In the genomic region with DNA sequence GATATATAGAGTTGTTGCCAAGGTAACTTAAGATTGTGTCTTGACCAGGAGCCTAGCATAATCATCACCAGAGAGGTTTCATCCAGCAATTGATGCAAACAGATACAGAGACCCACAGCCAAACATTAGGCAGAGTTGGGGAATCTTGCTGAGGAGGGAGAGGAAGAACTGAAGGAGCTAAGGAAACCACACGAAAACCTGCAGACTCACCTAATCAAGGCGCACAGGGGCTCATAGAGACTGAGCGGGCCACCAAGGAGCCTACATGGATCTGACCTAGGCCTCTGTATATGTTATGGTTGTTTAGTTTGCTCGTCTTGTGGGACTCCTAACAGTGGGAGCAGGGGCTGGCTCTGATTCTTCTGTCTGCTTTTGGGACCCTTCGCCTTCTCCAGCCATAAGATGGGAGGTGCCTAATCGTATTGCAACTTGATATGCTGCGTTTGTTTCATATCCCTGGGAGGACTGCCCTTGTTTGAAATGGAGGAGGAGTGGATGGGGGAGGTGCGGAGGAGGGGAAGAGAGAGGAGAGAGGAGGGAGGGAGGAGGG, we compare ENCODE assay signal across 8 mouse cellular contexts. TPM values are rescaled to one million over a fixed set of nuclear protein-coding genes. Genes with fewer than 3 reads are reported as not detected.
A peak's percentile ranks its signal among the peaks of the same experiment; 100 is the strongest.
DNase-seq lines count a peak whose midpoint lies in the region; ATAC-seq and TF ChIP-seq lines count a peak whose summit lies in the region.

No protein-coding gene starts in this region.

- peak overlapping the region; percentile 11; the same call in 1 of the 2 replicates for H3K4me2 ChIP-seq in heart, embryonic 16.5 days (ENCODE audit: low read depth, low read length)
- H3K4me2 ChIP-seq in forebrain, embryonic 14.5 days (ENCODE audit: low read length) = no peak overlapping the region
- peak overlapping the region; percentile 32 for H3K4me2 ChIP-seq in limb, embryonic 14.5 days (replicated peaks; ENCODE audit: low read depth, low read length, severe bottlenecking)

- no peaks in the 10 kb centered on the region for H3K36me3 ChIP-seq in heart, embryonic 16.5 days (ENCODE audit: control insufficient read depth, insufficient read depth)
- no peaks in the 10 kb centered on the region for H3K36me3 ChIP-seq in forebrain, embryonic 14.5 days (ENCODE audit: control insufficient read depth, insufficient read depth, low read length)
- no peaks in the 10 kb centered on the region for H3K36me3 ChIP-seq in limb, embryonic 14.5 days (ENCODE audit: control insufficient read depth, insufficient read depth, low read length)
- H3K36me3 ChIP-seq in thymus, adult 2 months (ENCODE audit: control insufficient read depth, insufficient read depth, low read length) = no peaks in the 10 kb centered on the region

- H3K27ac ChIP-seq in heart, embryonic 16.5 days (ENCODE audit: low read length) = no peak overlapping the region
- H3K27ac ChIP-seq in forebrain, embryonic 14.5 days (ENCODE audit: low read depth, low read length) = no peak overlapping the region
- H3K27ac ChIP-seq in limb, embryonic 14.5 days (replicated peaks; ENCODE audit: low read depth, low read length) = peak overlapping the region; percentile 61
- no peak overlapping the region for H3K27ac ChIP-seq in thymus, adult 2 months (ENCODE audit: control insufficient read depth, insufficient read depth, low read length)

- no peaks in the 10 kb centered on the region for H3K9me3 ChIP-seq in heart, embryonic 16.5 days (replicated peaks; ENCODE audit: control insufficient read depth, low read length)
- H3K9me3 ChIP-seq in forebrain, embryonic 14.5 days (replicated peaks; ENCODE audit: control insufficient read depth, low read length) = no peaks in the 10 kb centered on the region
- H3K9me3 ChIP-seq in limb, embryonic 14.5 days (ENCODE audit: control insufficient read depth, low read length) = no peaks in the 10 kb centered on the region

- H3K4me3 ChIP-seq in heart, embryonic 16.5 days (ENCODE audit: low read length) = no peak overlapping the region
- no peak overlapping the region for H3K4me3 ChIP-seq in forebrain, embryonic 14.5 days (ENCODE audit: low read depth, low read length)
- 0 out of 2 replicates have a peak overlapping the region, but pooled peaks have one; percentile 1 for H3K4me3 ChIP-seq in limb, embryonic 14.5 days (replicated peaks; ENCODE audit: low read length)
- no peak overlapping the region for H3K4me3 ChIP-seq in thymus, adult 2 months (ENCODE audit: control insufficient read depth, insufficient read depth, low read length)

- no peak for ATAC-seq in heart, embryonic 16.5 days (replicated peaks; ENCODE audit: extremely low read depth, insufficient read depth, low FRiP score)
- peak; percentile 45 for ATAC-seq in forebrain, embryonic 14.5 days
- ATAC-seq in limb, embryonic 14.5 days (ENCODE audit: low FRiP score, low read depth) = peak; percentile 45; the same call in 1 of the 2 replicates

- no peaks in the 10 kb centered on the region for H3K27me3 ChIP-seq in heart, embryonic 16.5 days (ENCODE audit: control insufficient read depth, insufficient read depth, low read length)
- no peaks in the 10 kb centered on the region for H3K27me3 ChIP-seq in forebrain, embryonic 14.5 days (replicated peaks; ENCODE audit: control insufficient read depth, insufficient read depth, low read length)
- H3K27me3 ChIP-seq in limb, embryonic 14.5 days (ENCODE audit: control insufficient read depth, insufficient read depth, low read length) = no peaks in the 10 kb centered on the region
- H3K27me3 ChIP-seq in thymus, adult 2 months (ENCODE audit: control insufficient read depth, insufficient read depth, low read length) = no peaks in the 10 kb centered on the region

- no peak overlapping the region for H3K9ac ChIP-seq in heart, embryonic 16.5 days (ENCODE audit: low read length)
- no peak overlapping the region for H3K9ac ChIP-seq in forebrain, embryonic 14.5 days (ENCODE audit: low read length)
- no peak overlapping the region for H3K9ac ChIP-seq in limb, embryonic 14.5 days (ENCODE audit: low read depth, low read length, severe bottlenecking)

- no peak for TF ChIP-seq CTCF in thymus, adult 2 months (IDR thresholded peaks at IDR 0.05; ENCODE audit: borderline replicate concordance, control insufficient read depth, extremely low read depth, insufficient read depth, low read length, poor library complexity)

- WGBS in heart, embryonic 16.5 days = 42% methylated on average over 7 of the region's 8 CpGs
- WGBS in forebrain, embryonic 14.5 days = 62% methylated on average over 7 of the region's 8 CpGs
- 36% methylated on average over 7 of the region's 8 CpGs for WGBS in limb, embryonic 14.5 days
- 70% methylated on average over 7 of the region's 8 CpGs for WGBS in thymus, adult 2 months

- H3K4me1 ChIP-seq in heart, embryonic 16.5 days (ENCODE audit: control insufficient read depth, insufficient read depth, low read length) = peaks cover 3% of the 10 kb centered on the region; the same call in 1 of the 2 replicates
- H3K4me1 ChIP-seq in forebrain, embryonic 14.5 days (ENCODE audit: control insufficient read depth, insufficient read depth, low read length) = no peaks in the 10 kb centered on the region
- 0 out of 2 replicates have a peak, but pooled peaks cover 3% of the 10 kb centered on the region for H3K4me1 ChIP-seq in limb, embryonic 14.5 days (ENCODE audit: control insufficient read depth, insufficient read depth, low read length)
- H3K4me1 ChIP-seq in thymus, adult 2 months (replicated peaks; ENCODE audit: control insufficient read depth, insufficient read depth, low read length) = no peaks in the 10 kb centered on the region

- no peak for TF ChIP-seq POLR2A in limb, embryonic 14.5 days (IDR thresholded peaks at IDR 0.05; ENCODE audit: borderline replicate concordance, extremely low read depth, insufficient read depth, insufficient read length)
- TF ChIP-seq POLR2A in thymus, adult 2 months (IDR thresholded peaks at IDR 0.05; ENCODE audit: control insufficient read depth, extremely low read depth, insufficient read depth, low read length, poor library complexity) = no peak

- DNase-seq in heart, adult 11 months = no peak
- peak; percentile 73 to 84 for DNase-seq in cerebellum, adult 18-20 months
- DNase-seq in forebrain, embryonic 14.5 days (ENCODE audit: low spot score) = no peak
- DNase-seq in limb, embryonic 14.5 days (ENCODE audit: low spot score) = peak; percentile 13
- DNase-seq in thymus, adult 2 months = no peak
- no peak for DNase-seq in ovary, postnatal 36 days (ENCODE audit: low spot score)
- DNase-seq in left cerebral cortex, adult 9 months (ENCODE audit: low spot score in 2 of 2) = no peak

RNA-seq across cellular contexts. Expression of a gene that starts 24.5 kb away (rescaled TPM):
- polyA plus RNA-seq in heart, embryonic 16.5 days (2015; fragmentation: Nextera tagmentation; extraction: Ambion mirVana) = 0.55 and 0.74 TPM in 2 replicates
- 1.1 and 2.0 TPM in 2 replicates for polyA plus RNA-seq in forebrain, embryonic 14.5 days (2014; fragmentation: Nextera tagmentation; extraction: Ambion mirVana)
- polyA plus RNA-seq in limb, embryonic 14.5 days (2012; rRNA removed) = 0.31 and 0.36 TPM in 2 replicates
- 0.18 and 0.29 TPM in 2 replicates for polyA plus RNA-seq in limb, embryonic 14.5 days (2014; fragmentation: Nextera tagmentation; extraction: Ambion mirVana)
- 6.5 and 7.6 TPM in 2 replicates for polyA plus RNA-seq in thymus, adult 2 months (2012; rRNA removed)

Comparison
In these comparisons a context has a peak if more than half of its experiments do, and no peak if none do; other contexts are left out.
1. DNase-seq: peak in cerebellum, adult 18-20 months (2 of 2) and limb, embryonic 14.5 days (single experiment); none in heart, adult 11 months (single experiment), forebrain, embryonic 14.5 days (single experiment), thymus, adult 2 months (single experiment), ovary, postnatal 36 days (single experiment) and left cerebral cortex, adult 9 months (0 of 2).